Mouse (Mus musculus) kidney, adult 2 months (tissue): ENCODE data around the gene Ubash3b. TPM values are rescaled to one million over a fixed set of nuclear protein-coding genes. Genes with fewer than 3 reads are reported as not detected.

Experiments used
- DNase-seq: peaks from one replicate; pipeline ENCODE4 v3.0.0; 2021
- H3K27ac ChIP-seq: fragments of 200-500 bp; 2 replicates; pipeline ENCODE4 v1.5.1; 2012; ENCODE audit warnings: low read depth, low read length, control low read depth, inconsistent platforms; ENCODE audit not compliant: insufficient read depth
- H3K27me3 ChIP-seq: fragments of 200-500 bp; replicated peaks from 2 replicates; pipeline ENCODE4 v1.6.1; 2012; ENCODE audit warnings: mild to moderate bottlenecking, moderate library complexity, low read length, inconsistent platforms; ENCODE audit not compliant: control insufficient read depth, insufficient read depth
- H3K36me3 ChIP-seq: fragments of 200-500 bp; 2 replicates; pipeline ENCODE4 v1.6.1; 2012; ENCODE audit warnings: mild to moderate bottlenecking, moderate library complexity, low read length, inconsistent platforms; ENCODE audit not compliant: control insufficient read depth, insufficient read depth
- H3K4me1 ChIP-seq: fragments of 200-500 bp; 2 replicates; pipeline ENCODE4 v1.6.1; 2011; ENCODE audit warnings: low read length; ENCODE audit not compliant: control insufficient read depth, insufficient read depth
- H3K4me3 ChIP-seq: fragments of 200-500 bp; 2 replicates; pipeline ENCODE4 v1.5.1; 2011; ENCODE audit warnings: mild to moderate bottlenecking, low read depth, low read length, control low read depth; ENCODE audit not compliant: insufficient read depth
- CTCF ChIP-seq: fragments of 200-500 bp; conservative IDR thresholded peaks from 2 replicates; pipeline ENCODE4 v1.5.1; 2011; ENCODE audit warnings: low read depth, mild to moderate bottlenecking, control low read depth, low read length, moderate library complexity, mixed read lengths; ENCODE audit not compliant: insufficient read depth, insufficient read length
- POLR2A ChIP-seq: fragments of 200-500 bp; IDR thresholded peaks from one replicate; pipeline ENCODE4 v1.6.1; 2011; ENCODE audit warnings: low read depth, low read length, control low read depth
- WGBS: fragments of 180-500 bp; shearing (Covaris S2); methylation state at CpG from one replicate; pipeline ENCODE4 v1.1.7; 2018; 5-methylcytosine and 5-hydroxymethylcytosine counted together
- polyA plus RNA-seq: library from polyadenylated mRNA; depleted of rRNA; stranded (reverse); fragments of >200 nt; gene quantifications from 2 replicates; pipeline ENCODE4 v1.2.3, GENCODE M21; 2012

Ubash3b gene
- polyA plus RNA-seq, 1 experiment: 2.3 TPM

DNA sequence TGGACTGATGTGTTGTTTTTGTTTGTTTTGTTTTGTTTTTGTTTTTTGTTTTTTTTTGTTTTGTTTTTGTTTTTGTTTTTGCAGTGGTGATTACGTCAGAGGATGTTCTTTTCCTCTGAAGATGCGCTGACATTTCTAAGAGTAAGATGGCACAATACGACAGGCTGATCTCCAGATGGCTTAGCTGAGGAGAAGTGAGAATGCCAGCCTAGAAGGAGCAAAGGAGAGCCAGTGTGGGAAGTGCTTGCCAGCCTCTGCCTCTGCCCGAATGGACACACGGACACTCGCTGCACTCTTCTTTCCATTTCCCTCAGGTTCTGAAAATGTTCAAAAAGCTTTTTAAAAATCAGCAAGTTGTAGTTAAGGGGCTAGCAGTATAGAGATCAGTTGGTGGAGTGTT lies 6.7 kb upstream of the Ubash3b start:
- H3K27me3 ChIP-seq: no peaks in the 10 kb centered on the region
- H3K4me3 ChIP-seq: no peak overlapping the region
- no peak for DNase-seq
- 95% methylated on average over 6 of the region's 6 CpGs for WGBS
- H3K36me3 ChIP-seq: no peaks in the 10 kb centered on the region
- no peak overlapping the region for H3K27ac ChIP-seq
- H3K4me1 ChIP-seq: peaks cover 7% of the 10 kb centered on the region; the same call in 1 of the 2 replicates
- TF ChIP-seq POLR2A: no peak
- TF ChIP-seq CTCF: no peak

GRCm38 (mm10) chr9:41166886-41167285 lies 5.4 kb upstream of the Ubash3b start:
- H3K4me3 ChIP-seq: no peak overlapping the region
- no peaks in the 10 kb centered on the region for H3K27me3 ChIP-seq
- no peak for DNase-seq
- TF ChIP-seq POLR2A: no peak
- no peak for TF ChIP-seq CTCF
- no peaks in the 10 kb centered on the region for H3K36me3 ChIP-seq
- H3K4me1 ChIP-seq: peaks cover 7% of the 10 kb centered on the region; the same call in 1 of the 2 replicates
- 26% methylated on average over 10 of the region's 10 CpGs for WGBS
- H3K27ac ChIP-seq: no peak overlapping the region

DNA sequence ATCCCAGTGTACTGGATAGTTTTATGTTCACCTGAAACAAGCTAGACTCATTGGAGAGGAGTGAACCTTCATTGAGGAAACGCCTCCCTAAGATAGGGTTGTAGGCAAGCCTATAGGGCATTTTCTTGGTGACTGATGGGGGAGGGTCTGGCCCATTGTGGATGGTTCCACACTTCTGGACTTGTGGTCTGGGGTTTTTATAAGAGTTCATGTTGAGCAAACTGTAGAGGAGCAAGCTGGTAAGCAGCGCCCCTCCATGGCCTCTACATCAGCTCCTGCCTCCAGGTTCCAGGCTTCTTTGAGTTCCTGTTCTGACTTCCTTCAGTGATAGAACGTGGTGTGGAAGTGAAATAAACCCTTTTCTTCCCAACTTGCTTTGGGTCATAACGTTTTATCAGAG lies 866 bp upstream of the Ubash3b start:
- TF ChIP-seq CTCF (0 out of 2 replicates have a peak, but pooled peaks have one; percentile 12), POLR2A (no peak)
- no peaks in the 10 kb centered on the region for H3K36me3 ChIP-seq
- H3K27ac ChIP-seq: no peak overlapping the region
- DNase-seq: no peak
- H3K27me3 ChIP-seq: no peaks in the 10 kb centered on the region
- H3K4me3 ChIP-seq: no peak overlapping the region
- 80% methylated on average over 4 of the region's 4 CpGs for WGBS
- peaks cover 14% of the 10 kb centered on the region; the same call in 1 of the 2 replicates for H3K4me1 ChIP-seq

DNA sequence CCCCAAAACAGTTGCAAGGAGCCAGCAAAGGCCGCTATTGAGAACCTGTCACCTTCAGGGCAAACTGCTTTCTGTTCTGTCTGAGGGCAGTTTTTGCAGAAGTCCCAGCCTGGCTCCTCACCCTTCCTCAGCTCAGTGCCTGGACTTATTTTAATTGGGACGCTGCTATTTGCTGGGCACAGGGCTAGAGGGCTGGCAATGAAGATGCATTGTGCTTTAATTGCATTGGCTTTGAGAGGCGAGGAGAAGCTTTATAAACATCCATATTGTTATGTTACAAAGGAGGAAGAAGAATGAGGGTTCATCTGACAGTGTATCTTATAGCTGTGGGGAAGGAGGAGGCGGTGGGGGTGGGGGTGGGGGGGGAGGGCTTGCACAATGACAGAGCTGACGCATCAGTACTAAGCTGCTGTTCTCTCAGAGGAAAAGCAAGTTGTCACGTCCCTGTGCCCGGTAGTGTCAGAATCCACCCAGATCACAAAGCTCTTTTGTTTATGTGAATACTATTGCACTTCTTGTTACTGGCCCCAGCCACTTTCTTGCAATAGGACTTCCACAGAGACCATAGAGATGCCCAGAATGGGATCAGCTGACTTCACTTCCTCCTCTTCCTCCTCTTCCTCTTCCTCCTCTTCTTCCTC lies 841 bp downstream of the Ubash3b start:
- no peak for DNase-seq
- Histone ChIP-seq H3K27ac (no peak overlapping the region), H3K4me1 (peaks cover 10% of the 10 kb centered on the region; the same call in 1 of the 2 replicates), H3K27me3 (no peaks in the 10 kb centered on the region), H3K36me3 (no peaks in the 10 kb centered on the region), H3K4me3 (no peak overlapping the region)
- TF ChIP-seq POLR2A (no peak), CTCF (no peak)
- WGBS: 74% methylated on average over 7 of the region's 7 CpGs

- H3K4me3 ChIP-seq: no peak overlapping the region
- no peaks in the 10 kb centered on the region for H3K36me3 ChIP-seq
- DNase-seq: peak; percentile 71
- H3K4me1 ChIP-seq: peaks cover 10% of the 10 kb centered on the region; the same call in 1 of the 2 replicates
- TF ChIP-seq POLR2A (no peak), CTCF (no peak)
- H3K27ac ChIP-seq: no peak overlapping the region
- WGBS: 82% methylated on average over 2 of the region's 2 CpGs
- no peaks in the 10 kb centered on the region for H3K27me3 ChIP-seq
These were observed 2.3 kb downstream of the Ubash3b start for GRCm38 (mm10) chr9:41159223-41159622.

DNA sequence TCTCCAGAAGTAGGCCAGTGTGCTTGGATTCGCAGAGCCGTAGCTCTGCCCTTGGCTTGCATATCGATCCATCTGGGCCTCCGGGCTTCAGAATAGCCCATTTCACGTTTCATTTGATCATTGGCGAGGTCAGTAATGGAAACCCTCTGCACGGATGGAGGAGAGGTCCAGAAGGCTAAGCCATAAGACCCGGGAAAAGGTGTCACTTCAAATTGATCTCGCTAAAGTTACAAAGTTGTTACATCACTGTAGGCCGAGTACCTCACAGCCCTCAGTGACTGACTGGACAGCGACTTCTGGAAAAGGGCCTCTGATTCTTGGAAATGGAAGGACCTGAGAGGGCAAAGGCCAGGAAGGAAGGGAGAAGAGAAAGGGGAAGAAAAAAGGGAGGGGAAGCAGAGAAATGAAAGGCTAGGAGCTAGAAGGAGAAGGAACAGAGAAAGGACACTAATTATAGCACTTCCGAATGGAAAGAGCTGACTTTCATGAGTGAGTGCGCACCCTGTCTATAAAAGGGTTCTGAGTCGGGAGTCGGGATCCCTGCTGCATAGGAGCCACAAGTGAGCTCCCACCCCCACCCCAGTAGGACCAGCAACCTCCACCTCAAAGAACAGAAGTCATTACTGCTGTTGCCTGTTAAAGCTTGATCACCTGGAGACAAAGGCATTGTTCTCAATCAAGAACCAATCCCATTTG lies 3.5 kb downstream of the Ubash3b start:
- peak; percentile 88 for DNase-seq
- Histone ChIP-seq H3K27ac (peak overlapping the region; percentile 52; the same call in 1 of the 2 replicates), H3K27me3 (no peaks in the 10 kb centered on the region), H3K4me1 (peaks cover 10% of the 10 kb centered on the region; the same call in 1 of the 2 replicates), H3K4me3 (no peak overlapping the region), H3K36me3 (no peaks in the 10 kb centered on the region)
- WGBS: 31% methylated on average over 15 of the region's 15 CpGs
- TF ChIP-seq CTCF (no peak), POLR2A (no peak)

GRCm38 (mm10) chr9:41157020-41157871 lies 4.3 kb downstream of the Ubash3b start:
- Histone ChIP-seq H3K27ac (peak overlapping the region; percentile 52; the same call in 1 of the 2 replicates), H3K4me1 (peaks cover 10% of the 10 kb centered on the region; the same call in 1 of the 2 replicates), H3K27me3 (no peaks in the 10 kb centered on the region), H3K36me3 (no peaks in the 10 kb centered on the region), H3K4me3 (peak overlapping the region; percentile 55)
- under 1% methylated on average over 80 of the region's 82 CpGs for WGBS
- DNase-seq: peak; percentile 90
- TF ChIP-seq POLR2A (no peak), CTCF (no peak)
